Mouse (Mus musculus): ENCODE data around the gene Duoxa1. TPM values are rescaled to one million over a fixed set of nuclear protein-coding genes. Genes with fewer than 3 reads are reported as not detected.

Duoxa1 gene
- total and polyA plus RNA-seq, 3 experiments, result not detected

DNA sequence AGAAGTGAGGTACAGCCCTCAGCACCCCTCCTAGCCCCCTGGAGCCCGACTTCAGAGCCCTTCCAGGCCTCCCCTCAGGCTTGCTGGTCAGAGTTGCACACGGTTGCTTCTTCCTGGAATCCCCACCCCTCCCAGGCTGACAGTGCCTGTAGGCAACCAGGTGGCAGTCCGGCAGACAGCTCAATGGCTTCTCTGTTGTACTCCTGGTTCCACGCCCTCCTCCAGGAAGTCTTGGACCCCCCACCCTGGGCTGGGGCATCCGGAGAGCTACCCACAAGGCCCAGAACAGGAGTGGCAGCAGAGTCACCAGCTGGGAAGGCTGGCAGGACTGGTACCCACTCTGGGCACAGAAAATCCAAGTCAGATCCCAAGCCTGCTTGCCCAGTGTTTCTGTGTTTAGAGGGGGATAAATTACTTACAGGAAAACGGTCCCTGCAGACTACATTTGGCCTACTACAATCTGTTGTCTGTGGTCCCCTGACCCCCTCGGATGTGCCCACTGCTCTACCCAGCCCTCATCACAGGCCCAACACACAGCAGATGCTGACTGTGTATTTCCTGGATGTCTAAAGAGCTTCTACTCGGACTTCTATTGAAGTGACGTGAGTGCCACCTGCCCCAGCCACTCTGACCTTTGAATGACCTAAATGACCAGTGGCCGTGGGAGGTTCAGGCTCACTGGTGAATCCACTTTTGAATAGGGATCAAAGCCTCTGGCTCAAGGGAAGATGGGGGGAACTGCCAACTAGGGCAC, 48.5 kb upstream of the Duoxa1 start:
- no peak overlapping the region for H3K4me3 ChIP-seq (ENCODE audit: control insufficient read depth in 1 of 2, insufficient read depth in 1 of 2, low read depth in 2 of 2, low read length in 2 of 2)
- no peaks in the 10 kb centered on the region for H3K79me2 ChIP-seq (ENCODE audit: control insufficient read depth, insufficient read depth, low read length, poor library complexity)
- DNase-seq (ENCODE audit: low read depth, low spot score), result no peak
- peaks cover 0 to 16% of the 10 kb centered on the region in 2 experiments; a peak in 2 of 4 replicates for H3K36me3 ChIP-seq (ENCODE audit: control insufficient read depth in 1 of 2, insufficient read depth in 2 of 2, low read length in 2 of 2)
- no peak overlapping the region for H3K27ac ChIP-seq (ENCODE audit: control insufficient read depth, low read depth, low read length)
- peaks cover 7 to 18% of the 10 kb centered on the region in 2 experiments for H3K4me1 ChIP-seq (ENCODE audit: control insufficient read depth in 1 of 2, insufficient read depth in 2 of 2, low read length in 2 of 2)
- H3K27me3 ChIP-seq (ENCODE audit: control insufficient read depth in 1 of 2, insufficient read depth in 2 of 2, low read length in 2 of 2), result no peaks in the 10 kb centered on the region
- H3K9me3 ChIP-seq (replicated peaks; ENCODE audit: insufficient read depth, low read length), result no peaks in the 10 kb centered on the region
- TF ChIP-seq CHD2 (IDR thresholded peaks at IDR 0.05; ENCODE audit: low read length) (no peak), UBTF (IDR thresholded peaks at IDR 0.05; ENCODE audit: borderline replicate concordance, insufficient read depth, low read depth, low read length) (no peak), USF1 (IDR thresholded peaks at IDR 0.05; ENCODE audit: low read depth, low read length) (no peak), E2F4 (IDR thresholded peaks at IDR 0.05; ENCODE audit: borderline replicate concordance, low read depth, low read length) (no peak), MXI1 (IDR thresholded peaks at IDR 0.05; ENCODE audit: low read depth, low read length) (no peak), POLR2AphosphoS2 (IDR thresholded peaks at IDR 0.05; ENCODE audit: low read length) (no peak), USF2 (IDR thresholded peaks at IDR 0.05; ENCODE audit: borderline replicate concordance in 1 of 2, insufficient read depth in 1 of 2, low read depth in 1 of 2, low read length in 2 of 2) (no peak), RCOR1 (IDR thresholded peaks at IDR 0.05; ENCODE audit: low read depth, low read length) (no peak), JUND (IDR thresholded peaks at IDR 0.05; ENCODE audit: low read depth, low read length) (no peak), ETS1 (IDR thresholded peaks at IDR 0.05; ENCODE audit: low read depth, low read length) (no peak), POLR2AphosphoS5 (IDR thresholded peaks at IDR 0.05; ENCODE audit: borderline replicate concordance, low read depth, low read length) (no peak)
- H3K9ac ChIP-seq (ENCODE audit: control insufficient read depth, low read depth, low read length, poor library complexity, severe bottlenecking), result no peak overlapping the region

- Histone ChIP-seq H3K27ac (ENCODE audit: control insufficient read depth, low read depth, low read length) (no peak overlapping the region), H3K9ac (ENCODE audit: control insufficient read depth, low read depth, low read length, poor library complexity, severe bottlenecking) (no peak overlapping the region), H3K9me3 (replicated peaks; ENCODE audit: insufficient read depth, low read length) (no peaks in the 10 kb centered on the region), H3K79me2 (ENCODE audit: control insufficient read depth, insufficient read depth, low read length, poor library complexity) (no peaks in the 10 kb centered on the region), H3K36me3 (ENCODE audit: control insufficient read depth in 1 of 2, insufficient read depth in 2 of 2, low read length in 2 of 2) (peaks cover 0 to 16% of the 10 kb centered on the region in 2 experiments; a peak in 2 of 4 replicates), H3K4me1 (ENCODE audit: control insufficient read depth in 1 of 2, insufficient read depth in 2 of 2, low read length in 2 of 2) (peaks cover 7 to 18% of the 10 kb centered on the region in 2 experiments), H3K4me3 (ENCODE audit: control insufficient read depth in 1 of 2, insufficient read depth in 1 of 2, low read depth in 2 of 2, low read length in 2 of 2) (no peak overlapping the region), H3K27me3 (ENCODE audit: control insufficient read depth in 1 of 2, insufficient read depth in 2 of 2, low read length in 2 of 2) (no peaks in the 10 kb centered on the region)
- peak; percentile 17 for DNase-seq (ENCODE audit: low read depth, low spot score)
- TF ChIP-seq POLR2AphosphoS2 (IDR thresholded peaks at IDR 0.05; ENCODE audit: low read length) (no peak), TBP (IDR thresholded peaks at IDR 0.05; ENCODE audit: low read depth, low read length) (no peak), NELFE (IDR thresholded peaks at IDR 0.05; ENCODE audit: low read depth, low read length) (no peak), RAD21 (IDR thresholded peaks at IDR 0.05; ENCODE audit: low read depth, low read length) (no peak), ZC3H11A (IDR thresholded peaks at IDR 0.05; ENCODE audit: low read depth, low read length) (no peak), MYC (IDR thresholded peaks at IDR 0.05; ENCODE audit: low read depth, low read length) (no peak), TAL1 (IDR thresholded peaks at IDR 0.05; ENCODE audit: low read length) (no peak), GATA1 (IDR thresholded peaks at IDR 0.05; ENCODE audit: low read depth, low read length) (no peak), HCFC1 (IDR thresholded peaks at IDR 0.05; ENCODE audit: low read depth, low read length) (no peak), CHD2 (IDR thresholded peaks at IDR 0.05; ENCODE audit: low read length) (no peak), UBTF (IDR thresholded peaks at IDR 0.05; ENCODE audit: borderline replicate concordance, insufficient read depth, low read depth, low read length) (no peak), POLR2AphosphoS5 (IDR thresholded peaks at IDR 0.05; ENCODE audit: borderline replicate concordance, low read depth, low read length) (no peak), GABPA (IDR thresholded peaks at IDR 0.05; ENCODE audit: low read depth, low read length) (no peak), ZKSCAN1 (IDR thresholded peaks at IDR 0.05; ENCODE audit: low read depth, low read length) (no peak)
Measured at GRCm38 (mm10) chr2:122361181-122361580, 47.7 kb upstream of the Duoxa1 start.

Measured in MEL (cell line).